In genomic region chr8:72303633-72304032, GRCm38 (mm10) we compare ENCODE assay signal across 8 mouse cellular contexts. TPM values are rescaled to one million over a fixed set of nuclear protein-coding genes. Genes with fewer than 3 reads are reported as not detected.
DNase-seq lines count a peak whose midpoint lies in the region; ATAC-seq and TF ChIP-seq lines count a peak whose summit lies in the region.

No protein-coding gene starts in this region.

- H3K4me3 ChIP-seq in bone marrow macrophage, adult 2 months (ENCODE audit: insufficient read depth, low read length) = peak overlapping the region; percentile 57
- no peak overlapping the region for H3K4me3 ChIP-seq in lung, embryonic 16.5 days (ENCODE audit: low read length)
- H3K4me3 ChIP-seq in hindbrain, embryonic 13.5 days = no peak overlapping the region

- no peak overlapping the region for H3K9ac ChIP-seq in lung, embryonic 16.5 days (ENCODE audit: low read length)
- H3K9ac ChIP-seq in hindbrain, embryonic 13.5 days = no peak overlapping the region

- peaks cover 7% of the 10 kb centered on the region for H3K4me1 ChIP-seq in bone marrow macrophage, adult 2 months (ENCODE audit: control insufficient read depth, insufficient read depth, low read length)
- H3K4me1 ChIP-seq in lung, embryonic 16.5 days (replicated peaks; ENCODE audit: control insufficient read depth, insufficient read depth, low read length) = peaks cover 10% of the 10 kb centered on the region; the same call in 1 of the 2 replicates
- 0 out of 2 replicates have a peak, but pooled peaks cover 6% of the 10 kb centered on the region for H3K4me1 ChIP-seq in hindbrain, embryonic 13.5 days (replicated peaks)

- no peaks in the 10 kb centered on the region for H3K36me3 ChIP-seq in lung, embryonic 16.5 days (ENCODE audit: control insufficient read depth, insufficient read depth, low read length)
- H3K36me3 ChIP-seq in hindbrain, embryonic 13.5 days = no peaks in the 10 kb centered on the region

- TF ChIP-seq CTCF in bone marrow macrophage, adult 2 months (IDR thresholded peaks at IDR 0.05; ENCODE audit: low read depth, low read length) = no peak

- DNase-seq in ovary, adult 18-20 months (ENCODE audit: low spot score) = peak; percentile 81
- DNase-seq in ovary, postnatal 14 days (ENCODE audit: low spot score) = no peak
- peak; percentile 82 for DNase-seq in heart, postnatal 25 days (ENCODE audit: low spot score)
- peak; percentile 40 for DNase-seq in thymus, postnatal 25 days
- DNase-seq in left cerebral cortex, adult 11 months (ENCODE audit: low spot score) = no peak

- no peaks in the 10 kb centered on the region for H3K9me3 ChIP-seq in lung, embryonic 16.5 days (ENCODE audit: control insufficient read depth, low read length)
- no peaks in the 10 kb centered on the region for H3K9me3 ChIP-seq in hindbrain, embryonic 13.5 days

- TF ChIP-seq POLR2A in bone marrow macrophage, adult 2 months (IDR thresholded peaks at IDR 0.05; ENCODE audit: borderline replicate concordance, low read depth, low read length) = no peak

- intact Hi-C loops in heart, postnatal 25 days (cut with DNase I) = loop anchor here (2.0 kb wide), 1 partner anchor 35 kb away; no protein-coding TSS in a partner anchor

- ATAC-seq in lung, embryonic 16.5 days (ENCODE audit: low read depth) = peak; percentile 88
- ATAC-seq in hindbrain, embryonic 13.5 days (ENCODE audit: low FRiP score) = no peak

- H3K4me2 ChIP-seq in lung, embryonic 16.5 days (ENCODE audit: low read depth, low read length) = peak overlapping the region; percentile 18; the same call in 1 of the 2 replicates
- no peak overlapping the region for H3K4me2 ChIP-seq in hindbrain, embryonic 13.5 days

- 29% methylated on average over 8 of the region's 8 CpGs for WGBS in lung, embryonic 16.5 days
- 75% methylated on average over 8 of the region's 8 CpGs for WGBS in hindbrain, embryonic 13.5 days

- peak overlapping the region; percentile 88 for H3K27ac ChIP-seq in bone marrow macrophage, adult 2 months (ENCODE audit: insufficient read depth, low read depth, low read length)
- peak overlapping the region; percentile 7; the same call in 1 of the 2 replicates for H3K27ac ChIP-seq in lung, embryonic 16.5 days (ENCODE audit: low read length)
- H3K27ac ChIP-seq in hindbrain, embryonic 13.5 days = no peak overlapping the region

- no peaks in the 10 kb centered on the region for H3K27me3 ChIP-seq in lung, embryonic 16.5 days (ENCODE audit: control insufficient read depth, insufficient read depth, low read depth, low read length)
- no peaks in the 10 kb centered on the region for H3K27me3 ChIP-seq in hindbrain, embryonic 13.5 days

RNA-seq across cellular contexts. Expression of gene Gm10282, which starts 1.4 kb away (rescaled TPM):
- 6.7 TPM in 1 of 2 replicates, not detected in the other for polyA plus RNA-seq in bone marrow macrophage, adult 2 months (2012; ENCODE audit: insufficient read depth, insufficient read length, missing spikeins)
- total RNA-seq in heart, postnatal 25 days (2021) = 10 to 100 TPM in 1 of 2 experiments, 1 to 10 TPM in 1; 7.6 to 10.1 TPM
- polyA plus RNA-seq in lung, embryonic 16.5 days (2015; fragmentation: Nextera tagmentation; extraction: Ambion mirVana) = 33.3 and 34.5 TPM in 2 replicates
- polyA plus RNA-seq in hindbrain, embryonic 13.5 days (2015; fragmentation: Nextera tagmentation; extraction: Ambion mirVana) = 15.4 TPM in 2 replicates

RNA-seq across cellular contexts. Expression of gene Klf2, which starts 15.2 kb away (rescaled TPM):
- 34.3 and 37.1 TPM in 2 replicates for polyA plus RNA-seq in bone marrow macrophage, adult 2 months (2012; ENCODE audit: insufficient read depth, insufficient read length, missing spikeins)
- total RNA-seq in heart, postnatal 25 days (2021) = 10 to 100 TPM; 48.2 to 62.5 TPM
- 11.7 and 12.9 TPM in 2 replicates for polyA plus RNA-seq in lung, embryonic 16.5 days (2015; fragmentation: Nextera tagmentation; extraction: Ambion mirVana)
- polyA plus RNA-seq in hindbrain, embryonic 13.5 days (2015; fragmentation: Nextera tagmentation; extraction: Ambion mirVana) = 5.0 and 5.9 TPM in 2 replicates

Comparison
In these comparisons a context has a peak if more than half of its experiments do, and no peak if none do; other contexts are left out.
1. DNase-seq: peak in ovary, adult 18-20 months (single experiment), heart, postnatal 25 days (single experiment) and thymus, postnatal 25 days (single experiment); none in ovary, postnatal 14 days (single experiment) and left cerebral cortex, adult 11 months (single experiment).